Mouse (Mus musculus): ENCODE measurements around the gene 1700030K09Rik.

The 1700030K09Rik gene

DNA sequence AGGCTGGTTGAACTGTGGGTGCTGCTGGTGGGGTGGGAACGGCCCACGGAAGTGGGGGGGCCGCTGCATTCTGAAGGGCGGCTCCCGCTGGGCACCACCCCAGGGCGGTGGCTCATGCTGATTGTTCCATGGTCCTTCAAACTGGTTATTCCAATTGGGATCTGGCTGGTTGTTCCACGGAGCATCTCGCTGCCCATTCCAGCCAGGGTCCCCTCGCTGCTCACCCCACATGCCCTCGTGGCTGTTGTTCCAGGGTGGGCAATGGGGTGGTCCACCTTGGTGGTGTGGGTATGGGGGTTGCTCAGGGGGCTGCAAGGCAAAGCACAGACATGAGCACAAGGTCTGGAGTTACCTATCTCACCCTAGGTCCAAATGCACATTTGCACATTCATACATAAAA lies 20.5 kb downstream of the 1700030K09Rik start:
- no peak for DNase-seq

DNA sequence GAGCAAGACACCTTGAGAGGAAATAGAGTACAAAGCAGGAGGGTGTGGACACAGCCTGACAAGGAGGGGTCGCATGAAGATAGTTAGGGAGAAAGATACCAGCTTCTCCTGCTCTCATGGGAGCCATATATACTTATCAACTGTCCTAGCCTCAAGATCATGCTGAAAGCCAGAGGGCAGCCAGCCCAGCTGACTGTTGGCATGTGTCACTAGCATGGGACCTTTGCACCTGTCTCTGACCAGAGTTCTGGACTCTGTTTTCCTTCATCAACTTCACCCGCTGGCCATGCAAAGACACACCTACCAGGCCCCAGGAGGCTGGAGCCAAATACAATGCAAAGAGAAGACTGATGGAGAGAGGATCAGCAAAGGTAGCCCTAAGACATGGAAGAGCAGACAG lies 25.6 kb downstream of the 1700030K09Rik start:
- DNase-seq: no peak

DNA sequence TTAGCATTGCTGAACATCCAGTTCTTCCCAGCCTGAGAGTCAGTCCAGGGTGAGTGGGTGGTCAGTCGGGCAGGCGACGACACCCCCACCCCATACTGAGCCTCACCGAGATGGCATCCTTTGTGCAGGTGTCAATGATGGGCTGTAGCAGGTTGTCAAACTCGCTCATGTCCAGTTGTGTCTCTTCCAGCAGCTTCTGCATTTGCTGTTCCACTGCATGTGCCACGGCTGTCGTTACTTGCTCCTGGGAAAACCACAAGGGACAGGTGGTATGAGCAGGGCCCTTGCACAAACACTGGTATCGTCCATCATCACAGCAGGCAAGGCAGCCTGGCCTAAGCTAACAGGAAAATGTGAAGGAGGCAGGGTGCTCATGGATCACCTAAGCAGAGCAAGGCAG lies 26.3 kb downstream of the 1700030K09Rik start:
- no peak for DNase-seq

DNA sequence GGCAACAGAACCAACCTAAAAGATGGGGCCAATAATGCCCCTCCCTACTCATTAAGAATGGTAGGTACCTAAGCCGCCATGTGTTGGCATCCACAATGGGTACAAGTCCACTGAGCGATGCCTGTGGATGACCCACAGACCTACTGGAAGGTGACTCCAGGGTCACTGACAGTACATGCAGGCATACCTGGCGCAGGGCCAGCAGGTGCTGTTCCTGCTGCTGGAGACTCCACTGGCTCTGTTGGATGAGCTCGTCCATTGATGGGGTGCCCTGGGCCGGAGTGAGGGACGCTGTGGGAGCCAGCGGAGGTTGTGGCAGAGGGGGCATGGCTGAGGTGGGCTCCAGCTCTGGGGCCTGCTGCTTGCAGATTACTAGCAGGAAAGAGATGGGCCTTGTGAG lies 27.0 kb downstream of the 1700030K09Rik start:
- no peak for DNase-seq

DNA sequence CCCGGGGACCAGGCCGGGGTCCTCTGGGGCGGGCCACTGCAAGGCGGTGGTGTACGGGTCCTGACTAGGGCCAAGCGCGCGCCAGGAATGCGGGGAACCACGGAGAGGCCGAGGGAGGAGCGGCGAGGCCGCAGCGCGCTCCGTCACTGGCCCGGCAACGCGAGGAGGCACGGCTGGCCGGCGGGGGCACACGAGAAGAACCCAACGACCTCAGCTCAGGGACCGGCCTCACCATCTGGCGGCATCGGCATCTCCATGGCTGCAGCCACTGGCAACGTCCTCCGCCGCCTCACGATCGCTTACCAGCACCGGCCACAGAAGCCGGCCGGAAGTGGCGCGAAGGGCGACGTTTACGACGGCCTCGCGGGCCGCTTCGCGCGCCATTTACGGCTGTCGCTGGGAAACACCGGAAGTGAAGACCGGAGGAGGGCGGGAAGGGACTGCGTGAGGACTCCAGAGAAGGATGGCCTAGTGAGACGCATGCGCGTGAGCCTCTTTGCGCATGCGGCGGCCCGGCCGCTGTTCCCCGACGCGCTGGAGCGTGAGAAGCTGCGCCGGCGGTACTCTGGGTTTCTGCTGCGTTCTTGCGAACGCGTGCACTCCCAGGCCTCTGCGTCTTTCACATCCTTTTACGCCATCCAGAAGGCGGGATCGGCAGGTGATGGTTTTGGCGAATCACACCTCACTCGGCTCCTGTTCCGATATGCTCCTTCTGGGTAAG lies 31.3 kb downstream of the 1700030K09Rik start, which contains the start of gene Cherp:
Gene Cherp, minus strand, starts transcription at position 401 of the 721 bp plus-strand sequence.
- peak; percentile 98 for DNase-seq

DNA sequence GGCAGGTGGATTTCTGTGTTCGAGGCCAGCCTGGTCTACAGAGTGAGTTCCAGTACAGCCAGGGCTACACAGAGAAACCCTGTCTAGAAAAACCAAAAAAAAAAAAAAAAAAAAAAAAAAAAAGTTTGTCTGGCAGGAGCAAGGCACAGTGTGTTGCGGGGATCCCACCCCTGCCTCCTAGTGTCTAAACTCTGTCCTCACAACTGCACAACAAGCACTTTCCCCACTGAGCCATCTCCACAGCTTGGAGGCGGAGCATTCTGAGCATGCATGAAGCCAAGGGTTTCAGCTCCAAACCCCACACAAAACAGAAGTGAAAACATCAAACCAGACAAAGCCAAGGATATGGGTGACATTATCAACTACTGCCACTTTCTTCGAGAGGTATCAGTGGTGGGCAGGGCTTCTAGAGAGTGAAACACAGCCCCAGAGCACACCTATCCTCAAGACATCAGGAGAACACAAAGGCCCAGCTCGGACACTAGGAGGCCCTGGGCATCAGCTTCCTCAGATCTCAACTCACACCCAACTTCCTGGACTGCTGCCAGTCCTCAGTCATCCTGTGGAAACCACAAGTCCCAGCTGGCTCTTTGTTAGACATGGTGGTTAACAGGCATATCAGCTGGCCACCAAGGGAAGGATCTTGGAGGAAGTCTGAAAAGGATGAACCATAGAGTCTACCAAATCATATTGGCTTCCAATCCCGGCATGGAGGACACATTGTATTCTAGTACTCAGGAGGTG lies 41.9 kb downstream of the 1700030K09Rik start:
- DNase-seq: peak; percentile 85

DNA sequence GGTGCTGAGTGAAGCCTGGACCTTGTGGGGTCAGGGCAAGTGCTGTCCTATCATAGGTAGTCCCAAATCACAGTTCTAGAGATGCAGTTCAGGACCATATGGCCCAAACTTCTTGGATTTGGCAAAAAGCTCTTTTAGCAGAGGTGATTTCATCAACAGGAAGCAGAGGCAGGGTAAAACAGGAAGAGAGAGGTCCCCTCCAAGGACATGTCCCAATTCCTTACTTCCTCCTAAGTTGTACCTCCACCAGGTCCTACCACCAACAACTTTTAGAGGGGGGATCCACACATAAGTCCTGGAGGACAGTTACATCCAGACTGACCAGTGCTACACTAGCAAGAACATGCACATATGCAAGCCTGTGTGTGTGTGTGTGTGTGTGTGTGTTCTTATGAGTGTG lies 43.3 kb downstream of the 1700030K09Rik start:
- DNase-seq: no peak

DNA sequence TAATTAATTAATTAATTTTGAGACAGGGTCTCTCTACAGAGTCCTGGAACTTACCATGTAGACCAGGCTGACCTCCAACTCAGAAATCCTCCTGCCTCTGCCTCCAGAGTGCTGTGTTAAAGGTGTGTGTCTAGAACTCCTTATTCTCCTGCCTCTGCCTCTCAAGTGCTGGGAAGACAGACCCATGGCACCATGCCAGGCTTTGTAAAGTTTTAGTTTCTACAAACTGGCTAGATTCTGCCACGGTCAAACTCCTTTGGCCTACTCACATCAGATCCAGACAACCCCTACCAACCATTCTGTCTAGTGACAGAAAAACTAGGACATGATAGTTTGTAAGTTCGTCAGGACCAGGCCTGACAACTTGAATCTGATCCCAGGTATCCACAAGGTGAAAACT lies 47.3 kb downstream of the 1700030K09Rik start:
- no peak for DNase-seq

DNA sequence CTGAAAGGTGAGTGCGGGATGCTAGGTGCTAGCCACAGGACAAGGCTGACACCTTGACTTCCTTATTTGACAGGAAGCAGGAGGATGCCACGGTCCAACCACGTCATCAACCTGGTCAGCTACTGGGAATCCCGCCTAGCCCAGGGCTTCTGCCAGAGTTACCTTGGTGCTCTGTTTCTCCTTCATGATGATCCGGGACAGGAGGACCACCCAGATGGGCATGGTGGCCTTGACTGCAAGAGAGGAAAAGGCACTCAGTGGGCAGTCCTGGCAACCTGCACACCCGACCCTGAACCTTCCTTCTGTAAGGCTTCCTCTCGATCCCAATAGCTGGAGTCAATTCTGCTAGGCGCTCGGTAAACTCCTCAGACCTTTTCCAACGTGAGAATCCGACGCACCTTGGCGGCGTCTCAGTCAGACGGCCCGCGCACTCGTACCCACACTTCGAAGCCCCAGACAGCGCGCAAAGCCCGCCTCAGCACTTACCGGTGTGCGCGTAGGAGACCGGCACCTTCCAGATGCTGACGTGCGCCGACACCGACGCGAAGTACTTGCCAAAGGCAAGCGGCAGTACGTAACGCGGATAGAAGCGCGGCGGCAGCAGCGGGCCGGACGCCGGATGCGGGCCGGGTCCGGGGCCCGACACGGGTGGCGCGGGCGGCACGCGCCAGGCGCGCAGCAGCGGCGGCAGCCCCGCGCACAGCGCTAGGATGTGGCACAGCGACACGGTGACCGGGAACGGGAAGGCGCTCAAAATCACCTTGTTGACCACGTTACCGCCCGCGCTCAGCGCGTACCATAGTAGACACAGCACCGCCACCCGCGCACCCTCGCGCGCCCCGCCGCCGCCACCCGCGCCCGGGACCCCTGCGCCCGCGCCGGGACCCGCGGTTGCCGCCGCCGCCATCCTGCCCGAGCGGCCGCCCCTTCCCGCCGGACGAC lies 48.3 kb downstream of the 1700030K09Rik start, which contains the start of gene Slc35e1:
Gene Slc35e1, minus strand, starts transcription at position 935 of the 942 bp plus-strand sequence.
- peak; percentile 42 for DNase-seq

DNA sequence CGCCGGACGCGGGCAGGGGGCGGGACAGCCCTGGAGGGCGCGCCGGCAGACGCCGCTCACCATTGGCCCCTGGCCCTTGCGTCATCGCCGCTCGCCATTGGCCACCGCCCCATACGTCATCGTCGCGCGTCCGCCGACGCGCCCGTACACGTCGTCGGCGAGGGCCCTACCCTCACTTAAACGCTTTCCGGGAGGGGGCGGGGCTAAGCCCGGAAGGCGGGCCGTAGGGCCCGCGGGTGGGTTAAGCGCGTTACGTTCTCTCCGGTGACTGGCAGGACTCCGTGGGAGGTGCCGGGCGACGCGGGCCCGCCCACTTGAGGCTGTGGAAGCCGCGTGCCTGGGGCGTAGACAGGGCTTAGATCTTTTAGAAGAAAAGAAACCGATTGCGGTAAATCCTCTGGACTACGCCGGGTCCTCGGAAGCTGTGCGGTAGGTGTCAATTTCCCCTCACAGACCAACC lies 49.0 kb downstream of the 1700030K09Rik start:
- DNase-seq: peak; percentile 100

DNA sequence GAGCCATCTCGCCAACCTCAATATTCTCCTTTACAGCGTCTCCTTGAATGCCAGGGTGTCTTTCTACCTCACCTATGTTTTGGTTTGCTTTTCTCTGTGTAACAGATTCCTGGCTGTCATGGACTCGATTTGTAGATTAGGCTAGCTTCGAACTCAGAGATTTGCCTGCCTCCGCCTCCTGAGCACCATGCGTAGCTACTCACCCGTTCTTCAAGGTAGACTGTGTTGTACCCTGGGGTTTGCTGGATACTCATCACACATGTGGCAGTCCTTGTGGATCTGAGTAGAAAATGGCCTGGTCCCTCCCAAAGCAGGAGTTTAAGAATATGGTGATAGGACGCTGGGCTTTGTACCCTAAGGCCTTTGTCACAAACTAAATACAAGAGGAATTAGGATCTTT lies 49.7 kb downstream of the 1700030K09Rik start:
- DNase-seq: no peak

DNA sequence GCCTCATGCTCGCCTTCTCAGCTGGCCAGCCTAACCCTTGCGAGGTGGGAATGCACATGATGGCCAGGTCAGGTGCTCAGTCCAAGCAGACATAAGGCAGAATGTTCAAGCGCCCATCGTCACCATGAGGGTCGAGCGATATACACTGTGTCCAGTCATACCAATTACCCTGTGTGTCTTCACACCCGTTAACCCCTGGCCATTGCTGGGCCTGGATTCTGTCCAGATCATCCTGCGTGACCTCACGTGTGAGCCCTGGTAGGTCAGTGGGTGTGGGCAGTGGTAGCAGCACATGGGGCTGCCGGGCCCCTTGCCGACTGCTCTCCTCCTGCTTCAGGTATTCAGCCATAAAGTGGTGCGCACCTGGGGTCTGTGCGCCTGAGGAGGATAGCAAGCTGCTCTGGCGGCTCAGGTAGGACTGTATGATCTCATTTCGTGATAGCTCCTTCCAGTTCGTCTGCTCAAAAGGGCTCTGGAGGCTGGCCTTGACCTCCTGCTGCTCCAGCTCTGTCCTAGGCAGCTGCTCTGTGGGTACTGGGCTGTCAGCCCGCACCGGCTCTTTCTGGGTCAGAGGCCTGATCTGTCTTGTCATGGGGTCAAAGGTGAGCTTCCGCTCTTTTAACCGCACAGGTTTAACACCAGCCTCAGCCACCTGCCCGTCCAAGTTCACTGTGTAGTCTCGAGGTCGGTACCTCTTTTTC lies 51.9 kb downstream of the 1700030K09Rik start:
- no peak for DNase-seq

DNA sequence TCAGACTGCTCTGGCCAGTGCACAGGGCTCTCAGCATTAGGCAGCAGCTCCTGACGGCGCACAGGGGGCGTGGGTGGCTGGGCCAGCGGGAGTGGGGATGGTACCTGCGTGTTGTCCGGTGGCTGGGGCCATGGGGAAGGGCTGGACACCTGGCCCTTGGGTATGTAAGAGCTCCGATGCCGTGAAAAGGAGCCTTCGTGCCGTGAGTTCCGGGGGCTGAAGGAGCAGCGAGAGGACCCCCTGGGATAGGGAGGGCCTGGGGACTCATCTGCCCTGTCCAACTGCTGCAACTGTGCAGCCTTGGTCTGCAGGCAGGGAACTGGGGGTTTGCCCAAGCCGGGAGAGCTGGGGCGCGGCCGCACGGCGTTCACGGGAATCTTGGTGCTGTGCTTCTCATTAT lies 52.5 kb downstream of the 1700030K09Rik start:
- no peak for DNase-seq

DNA sequence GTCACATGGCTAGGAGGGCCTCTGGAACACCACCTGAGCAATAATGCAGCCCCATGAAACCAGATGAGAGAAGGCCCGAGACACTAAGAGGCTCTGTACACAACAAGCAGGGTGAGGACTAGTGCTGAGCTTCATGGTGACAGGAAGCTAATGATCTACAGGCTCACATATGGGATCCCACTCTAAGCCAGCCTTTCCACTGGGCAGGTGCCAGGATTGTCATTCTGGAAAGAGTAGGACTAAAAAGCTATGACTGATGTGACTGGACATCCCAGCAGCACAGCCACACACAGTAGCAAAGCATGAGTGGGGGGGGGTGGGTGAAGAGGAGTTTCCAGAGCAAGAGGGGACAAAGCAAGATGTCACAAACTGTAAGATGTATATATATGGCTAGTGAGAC lies 54.2 kb downstream of the 1700030K09Rik start:
- DNase-seq: no peak

DNA sequence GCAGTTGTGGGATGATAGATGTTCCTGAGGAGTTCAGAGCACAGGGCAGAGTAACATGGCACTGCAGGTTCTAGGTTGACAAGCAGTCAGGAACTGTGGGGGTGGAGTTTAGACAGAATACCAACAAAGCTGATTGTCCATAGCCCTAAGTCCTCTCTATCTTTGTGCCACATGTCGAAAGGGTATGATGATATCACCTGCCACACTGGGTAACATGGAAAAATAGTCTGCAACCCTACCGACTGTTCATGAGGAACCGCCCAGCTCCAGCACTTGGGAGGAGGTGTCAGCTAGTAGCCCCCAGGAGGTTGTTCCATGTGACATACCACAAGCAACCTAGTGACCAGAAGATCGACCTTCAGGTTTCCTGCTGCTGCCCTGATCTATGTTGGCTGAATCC lies 54.8 kb downstream of the 1700030K09Rik start:
- DNase-seq: no peak

DNA sequence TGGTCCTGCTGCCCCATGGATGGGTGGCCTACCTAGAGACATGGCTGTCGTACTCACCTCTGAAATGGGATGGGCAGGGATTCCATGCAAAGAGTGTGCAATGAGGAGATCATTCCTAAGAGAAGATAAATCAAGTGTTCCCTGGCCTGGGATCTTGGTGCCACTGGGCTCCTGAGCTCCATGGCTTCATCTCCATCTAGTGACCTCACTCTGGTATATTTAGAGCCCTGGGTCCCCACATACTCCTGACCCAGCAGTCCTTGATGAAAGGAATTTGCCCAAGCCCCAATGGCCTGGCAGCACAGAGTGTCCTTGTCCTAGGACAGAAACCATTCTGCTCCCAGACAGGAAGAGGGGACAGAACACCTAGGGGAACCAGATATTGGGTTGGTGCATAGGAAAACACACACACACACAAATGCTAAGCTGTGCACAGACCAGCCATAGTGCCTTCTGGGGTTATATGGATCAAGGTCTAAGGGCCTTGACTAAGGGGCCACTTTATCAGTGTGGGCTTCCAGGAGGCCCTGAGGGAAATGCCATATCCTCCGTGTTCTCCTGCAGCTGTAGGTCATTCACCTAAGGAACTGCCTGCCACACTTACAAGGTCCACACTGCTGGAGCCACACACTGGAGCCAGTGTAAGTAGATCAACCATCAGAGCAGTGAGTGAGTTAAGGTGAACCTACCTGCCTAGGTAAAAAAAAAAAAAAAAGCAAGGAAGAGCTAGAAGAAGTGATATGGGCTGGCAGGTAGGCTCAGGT lies 56.0 kb downstream of the 1700030K09Rik start:
- no peak for DNase-seq

DNA sequence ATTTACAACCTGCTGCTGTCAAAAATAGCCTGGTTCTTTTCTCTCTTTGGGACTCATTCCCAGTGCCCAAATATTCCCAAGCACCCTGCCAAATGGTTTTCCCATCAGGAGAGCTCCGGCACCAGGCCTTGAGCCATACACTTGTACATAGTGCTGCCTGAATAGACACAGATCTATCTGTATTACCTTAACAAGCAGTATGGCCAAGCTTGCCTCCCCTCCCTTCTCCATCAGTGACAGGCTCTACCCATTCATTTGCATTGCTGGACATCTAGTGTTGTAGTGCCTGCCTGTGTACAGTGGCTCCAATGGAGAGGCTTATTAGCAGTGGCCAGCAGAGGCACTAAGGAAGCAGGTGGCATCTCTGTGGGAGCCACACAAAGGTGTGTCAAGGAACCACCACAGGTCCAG lies 56.8 kb downstream of the 1700030K09Rik start:
- no peak for DNase-seq

DNA sequence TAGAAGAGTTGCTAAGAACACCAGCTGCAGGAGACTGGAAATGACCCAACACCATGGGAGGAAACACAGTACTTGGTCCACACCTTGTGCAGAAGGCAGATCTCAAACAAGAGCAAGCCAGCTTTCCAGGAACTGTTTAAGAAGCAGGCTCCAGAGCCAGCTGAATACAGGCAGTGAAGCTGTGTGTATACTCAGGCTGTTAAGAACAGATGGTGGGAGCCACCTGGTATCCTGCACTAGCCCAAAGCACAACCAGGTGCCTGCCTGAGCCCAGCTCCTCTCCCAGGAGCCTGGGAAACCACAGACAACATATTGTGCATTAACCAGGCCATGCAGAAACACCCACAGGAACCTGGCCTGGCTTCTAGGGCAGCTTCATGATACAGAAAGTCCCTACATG lies 60.5 kb downstream of the 1700030K09Rik start:
- DNase-seq: no peak

DNA sequence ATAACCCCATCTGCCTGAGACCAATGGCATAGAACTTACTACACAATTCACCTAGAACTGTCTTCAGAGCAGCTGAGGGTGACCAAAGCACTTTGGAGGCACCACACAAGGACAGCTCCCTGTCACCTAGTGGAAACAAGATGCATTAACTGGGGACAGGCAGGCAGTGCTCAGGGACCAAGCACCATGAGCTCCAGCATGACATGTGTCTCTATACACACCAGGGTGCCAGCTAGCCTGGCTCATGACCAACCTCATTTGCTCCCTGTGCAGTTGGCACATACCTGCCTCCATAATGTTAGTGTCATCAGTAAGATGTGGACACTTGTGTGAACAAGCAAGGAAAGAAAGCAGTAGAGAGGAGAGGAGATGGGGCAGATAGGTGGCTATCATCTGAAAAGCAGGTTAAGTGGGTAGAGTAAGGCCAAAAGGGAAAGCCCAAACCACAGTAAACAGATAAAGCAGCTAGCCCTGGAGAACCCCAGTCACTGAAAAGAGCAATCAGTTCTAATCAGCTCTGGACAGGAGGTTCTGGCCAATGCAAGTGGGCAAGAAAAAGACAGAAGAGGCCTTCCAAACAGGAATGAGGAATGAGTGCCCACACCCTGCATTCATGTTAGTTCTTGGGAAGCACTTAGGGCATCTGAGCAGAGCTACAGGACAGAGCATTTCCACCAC lies 61.1 kb downstream of the 1700030K09Rik start:
- no peak for DNase-seq

DNA sequence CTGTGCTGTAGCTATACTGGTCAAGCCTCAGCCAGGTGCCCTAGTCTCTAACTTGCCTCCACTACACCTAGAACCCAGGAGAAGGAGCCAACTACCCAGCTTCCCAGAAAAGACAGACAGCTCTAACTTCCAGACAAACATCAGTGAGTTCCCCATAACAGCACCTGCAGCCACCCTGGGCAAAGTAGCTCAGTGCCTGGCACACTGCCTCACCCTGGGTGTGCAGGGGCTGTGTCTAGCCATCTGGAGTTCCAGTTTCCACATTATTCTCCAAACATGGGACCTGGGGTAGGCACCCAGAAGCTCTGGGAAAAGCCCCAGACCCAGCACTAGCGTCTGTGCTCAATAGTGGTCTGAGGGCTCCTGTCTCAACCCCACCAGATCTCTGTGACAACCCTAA lies 63.8 kb downstream of the 1700030K09Rik start:
- DNase-seq: no peak
